Mouse (Mus musculus) T-cell, adult 2 months (primary cell): ENCODE measurements around the gene Cyp2d22.
"Not testable (repeated sequence)": the region's sequence is repeated elsewhere in the genome, so short reads cannot be mapped to it uniquely, and the experiment has no call there.

ENCODE experiments used
- DNase-seq: peaks from one replicate; pipeline ENCODE4 v3.0.0; 2022; ENCODE audit warnings: low spot score

The Cyp2d22 gene

GRCm38 (mm10) chr15:82379871-82380713 is at the start of gene Cyp2d22:
Gene Cyp2d22, minus strand, starts transcription at chr15:82380260.
- peak; percentile 41 for DNase-seq

- no peak for DNase-seq
These were observed 43.4 kb upstream of the Cyp2d22 start for GRCm38 (mm10) chr15:82423471-82423870.

- no peak for DNase-seq
These were observed 42.9 kb upstream of the Cyp2d22 start for GRCm38 (mm10) chr15:82422935-82423334.

- DNase-seq, result no peak
These were observed 38.6 kb upstream of the Cyp2d22 start for GRCm38 (mm10) chr15:82418616-82419015.

- DNase-seq, result peak; percentile 75
These were observed 37.0 kb upstream of the Cyp2d22 start for GRCm38 (mm10) chr15:82416797-82417789.

GRCm38 (mm10) chr15:82407536-82407935 is 27.5 kb upstream of the Cyp2d22 start:
- DNase-seq, result no peak

GRCm38 (mm10) chr15:82406981-82407380 is 26.9 kb upstream of the Cyp2d22 start, which contains the start of gene Cyp2d10:
Gene Cyp2d10, minus strand, starts transcription at chr15:82407195.
- no peak for DNase-seq

GRCm38 (mm10) chr15:82404163-82404562 is 24.1 kb upstream of the Cyp2d22 start:
- DNase-seq, result no peak

- no peak for DNase-seq
These were observed 23.5 kb upstream of the Cyp2d22 start for GRCm38 (mm10) chr15:82403606-82404005.

GRCm38 (mm10) chr15:82402741-82403140 is 22.7 kb upstream of the Cyp2d22 start:
- DNase-seq, result no peak

GRCm38 (mm10) chr15:82402106-82402505 is 22.0 kb upstream of the Cyp2d22 start:
- DNase-seq, result no peak

- no peak for DNase-seq
These were observed 21.5 kb upstream of the Cyp2d22 start for GRCm38 (mm10) chr15:82401516-82401915.

GRCm38 (mm10) chr15:82395955-82396354 is 15.9 kb upstream of the Cyp2d22 start:
- DNase-seq, result not testable (repeated sequence)

- not testable (repeated sequence) for DNase-seq
These were observed 13.9 kb upstream of the Cyp2d22 start, which contains the start of gene Cyp2d11 for GRCm38 (mm10) chr15:82393922-82394321. Gene Cyp2d11, minus strand, starts transcription at chr15:82394022.

GRCm38 (mm10) chr15:82389916-82390315 is 9.9 kb upstream of the Cyp2d22 start:
- DNase-seq, result not testable (repeated sequence)

GRCm38 (mm10) chr15:82385729-82386128 is 5.7 kb upstream of the Cyp2d22 start:
- no peak for DNase-seq

GRCm38 (mm10) chr15:82382441-82382840 is 2.4 kb upstream of the Cyp2d22 start:
- DNase-seq, result no peak

GRCm38 (mm10) chr15:82380714-82381062 is 628 bp upstream of the Cyp2d22 start:
- no peak for DNase-seq

GRCm38 (mm10) chr15:82379511-82379870 is 569 bp downstream of the Cyp2d22 start:
- no peak for DNase-seq

- DNase-seq, result no peak
These were observed 1.5 kb downstream of the Cyp2d22 start for GRCm38 (mm10) chr15:82378261-82379180.

GRCm38 (mm10) chr15:82377701-82378100 is 2.4 kb downstream of the Cyp2d22 start:
- DNase-seq, result no peak
